Mouse (Mus musculus) testis, postnatal 10 days (tissue): ENCODE measurements at regions not wholly inside any gene's neighbourhood (a gene's known extent, or its start where the extent isn't known, plus 50 kb on each side); places are given as distances from the start of the nearest gene placed in this dataset.
"Not testable (repeated sequence)": the region's sequence is repeated elsewhere in the genome, so short reads cannot be mapped to it uniquely, and the experiment has no call there.

Experiments used
- DNase-seq: peaks from one replicate; pipeline ENCODE4 v3.0.0; 2021; ENCODE audit warnings: low spot score

DNA sequence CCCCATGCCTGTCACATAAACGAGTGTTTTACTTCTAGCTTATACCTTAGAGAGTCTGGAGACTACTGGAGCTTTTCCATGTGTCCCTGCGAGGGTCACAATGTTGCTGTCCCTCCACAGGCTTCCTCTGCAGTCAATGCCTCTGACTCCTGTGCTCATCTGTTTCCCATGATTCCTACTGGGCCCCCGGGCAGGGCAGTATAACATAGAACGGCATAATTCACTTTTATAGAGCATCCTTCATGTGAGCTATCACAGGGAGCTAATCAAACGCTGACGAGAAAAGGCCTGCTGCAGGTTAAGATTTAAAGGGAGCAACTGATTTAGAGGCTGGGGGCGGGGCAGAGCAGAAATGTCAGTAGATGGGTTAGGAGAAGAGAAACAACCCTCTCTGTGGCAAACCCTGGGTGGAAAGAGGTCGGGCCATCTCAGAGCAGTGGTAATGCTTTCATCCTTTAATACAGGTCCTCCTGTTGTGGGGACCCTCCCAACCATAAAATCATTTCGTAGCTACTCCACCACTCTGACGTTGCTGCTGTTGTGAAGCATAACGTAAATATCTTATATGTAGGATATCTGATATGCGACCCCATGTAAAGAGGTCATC, 168.5 kb upstream of the Cdkn3 start:
- no peak for DNase-seq

DNA sequence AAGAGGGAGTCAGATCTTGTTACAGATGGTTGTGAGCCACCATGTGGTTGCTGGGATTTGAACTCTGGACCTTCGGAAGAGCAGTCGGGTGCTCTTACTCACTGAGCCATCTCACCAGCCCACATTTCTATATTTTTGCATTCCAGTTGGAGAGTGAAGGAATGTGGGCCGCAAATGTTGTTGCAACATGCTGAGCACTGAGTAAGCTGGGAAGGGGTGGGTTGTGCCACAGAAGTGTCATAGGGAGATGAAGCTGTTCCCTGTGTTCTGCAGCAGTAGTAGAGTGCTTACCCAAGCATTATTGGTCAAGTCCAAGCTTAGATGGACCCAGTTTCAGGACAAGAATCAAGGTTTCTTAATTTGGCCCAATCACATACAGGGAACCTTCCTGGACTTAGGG, 169.1 kb upstream of the Cdkn3 start:
- no peak for DNase-seq

DNA sequence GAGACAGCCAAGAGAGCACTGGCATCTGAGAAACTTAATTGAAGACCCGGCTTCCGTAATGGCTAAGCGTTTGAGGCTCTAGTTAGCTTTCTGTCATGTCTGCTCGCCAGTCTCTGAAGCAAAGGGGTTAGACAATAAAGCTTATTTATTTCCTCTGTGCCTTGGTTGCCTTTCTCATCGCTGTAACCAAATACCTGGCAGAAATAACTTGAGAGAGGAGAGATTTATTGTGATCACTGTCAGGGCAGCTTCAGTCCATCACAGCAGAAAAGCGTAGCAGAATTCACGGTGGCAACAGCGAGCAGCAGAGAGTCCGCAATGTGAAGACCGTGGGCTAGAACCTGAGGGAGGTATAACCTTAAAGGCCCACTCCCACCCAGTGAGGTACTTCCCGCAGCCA, 174.2 kb upstream of the Cdkn3 start:
- DNase-seq: no peak

DNA sequence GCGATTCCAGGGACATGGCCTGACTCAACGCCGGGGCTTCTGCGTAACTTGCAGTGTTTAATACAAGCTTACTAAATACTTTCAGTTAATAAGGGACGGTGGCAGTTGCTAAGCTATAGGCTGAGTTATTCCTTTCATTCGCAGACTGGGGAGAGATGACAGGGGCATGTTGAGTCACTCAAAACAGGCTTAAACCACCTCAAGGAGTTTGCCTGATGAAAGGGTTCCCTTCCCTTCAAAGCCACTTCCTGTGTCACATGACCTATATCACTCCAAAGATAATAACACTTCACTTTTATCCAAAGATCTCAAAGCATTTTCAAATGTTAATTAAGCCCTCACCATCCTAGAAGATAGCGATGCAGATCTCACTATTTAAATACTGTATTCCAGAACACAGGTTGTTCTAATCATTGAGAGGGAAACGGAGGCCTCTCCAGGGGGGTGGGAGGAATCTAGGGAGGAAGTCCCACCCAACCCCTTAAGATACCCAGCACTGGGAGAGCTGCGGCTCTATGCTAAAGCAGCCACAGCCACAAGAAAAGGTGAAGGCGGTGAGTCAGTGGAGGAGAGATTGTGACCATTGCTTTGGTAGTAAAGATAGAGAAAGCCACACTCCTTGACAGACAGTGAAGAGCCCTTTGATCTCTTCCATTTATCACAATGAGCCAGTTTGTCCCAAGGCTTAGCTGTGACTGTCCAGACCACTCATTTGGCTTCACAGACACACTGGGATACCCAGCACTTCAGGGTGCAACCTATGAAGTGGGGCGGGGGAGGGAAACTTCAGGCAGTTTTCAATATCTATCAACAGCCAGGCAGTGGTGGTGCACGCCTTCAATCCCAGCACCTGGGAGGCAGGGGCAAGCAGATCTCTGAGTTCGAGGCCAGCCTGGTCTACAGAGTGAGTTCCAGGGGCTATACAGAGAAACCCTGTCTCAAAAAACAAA, 182.0 kb upstream of the Cdkn3 start:
- no peak for DNase-seq

DNA sequence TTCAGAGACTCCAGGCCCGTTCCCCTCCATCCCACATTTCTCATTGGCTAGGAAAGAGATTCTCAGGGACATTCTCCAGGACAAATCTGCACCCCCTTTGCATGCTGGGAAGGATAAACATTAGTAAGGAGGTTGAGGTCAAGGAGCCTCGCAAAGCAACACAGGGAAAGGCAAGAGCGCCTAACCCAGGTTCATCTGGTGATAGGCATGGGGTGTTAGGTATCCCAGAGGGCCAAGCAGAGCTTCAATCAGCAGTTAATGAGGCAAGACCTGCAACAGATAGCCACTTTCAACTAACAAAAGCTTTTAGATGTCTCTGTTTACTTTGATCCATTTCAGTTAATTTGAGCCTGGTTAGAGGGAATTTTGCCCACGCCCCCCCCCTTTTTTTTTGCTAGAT, 184.5 kb upstream of the Cdkn3 start:
- DNase-seq: no peak

DNA sequence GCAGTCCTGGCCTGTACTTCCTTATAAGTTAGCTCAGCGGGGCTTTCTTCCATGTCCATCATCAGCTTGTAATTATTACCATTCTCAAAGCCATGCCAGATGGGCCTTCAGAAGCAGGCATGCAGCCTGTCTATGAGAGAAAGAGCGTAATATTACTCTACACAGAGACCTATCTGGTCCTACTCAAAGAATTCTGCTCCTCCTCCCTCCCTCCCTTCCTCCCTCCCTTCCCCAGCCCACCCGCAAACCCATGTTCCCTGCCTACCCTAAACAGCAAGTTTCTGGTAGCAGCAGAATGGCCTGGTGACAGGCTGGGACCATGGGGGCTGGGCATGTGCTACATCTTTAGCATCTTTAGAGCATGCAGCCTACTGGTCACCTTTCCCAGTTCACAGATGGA, 184.9 kb upstream of the Cdkn3 start:
- no peak for DNase-seq

DNA sequence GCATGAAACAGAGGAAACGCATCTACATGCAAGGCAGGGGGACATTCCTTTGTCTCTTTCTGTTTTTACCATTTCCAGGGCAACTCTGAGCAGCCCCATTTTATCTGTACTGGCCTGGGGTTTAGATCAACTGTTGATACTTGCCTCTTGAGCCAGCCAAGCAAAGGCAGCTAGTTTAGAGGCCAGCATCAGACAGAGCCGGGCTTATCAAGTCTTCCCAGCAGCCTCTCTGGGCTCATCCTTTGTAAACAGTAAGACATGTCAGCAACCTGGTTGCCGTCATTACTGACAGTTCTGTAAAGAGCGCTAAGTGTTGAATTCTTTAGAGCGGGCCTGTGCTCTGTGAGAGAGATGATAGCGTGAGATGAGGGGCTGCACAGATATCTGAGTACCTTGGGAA, 182.9 kb upstream of the Bmp4 start:
- DNase-seq: no peak

DNA sequence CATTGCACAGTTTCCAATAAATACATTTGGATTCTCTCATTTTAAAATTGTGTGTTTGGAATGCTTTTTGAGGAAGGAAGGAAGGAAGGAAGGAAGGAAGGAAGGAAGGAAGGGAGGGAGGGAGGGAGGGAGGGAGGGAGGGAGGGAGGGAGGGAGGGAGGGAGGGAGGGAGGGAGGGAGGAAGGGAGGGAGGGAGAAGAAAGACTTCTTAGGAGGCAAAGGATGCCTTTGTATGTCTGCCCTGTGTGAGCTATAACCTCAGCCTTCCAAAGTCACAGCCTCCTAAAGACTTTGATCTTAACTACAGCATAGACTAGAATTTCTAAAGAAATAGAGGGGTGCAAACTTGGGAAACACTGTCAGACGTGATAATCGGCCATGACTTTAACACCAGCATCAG, 182.5 kb upstream of the Bmp4 start:
- not testable (repeated sequence) for DNase-seq

DNA sequence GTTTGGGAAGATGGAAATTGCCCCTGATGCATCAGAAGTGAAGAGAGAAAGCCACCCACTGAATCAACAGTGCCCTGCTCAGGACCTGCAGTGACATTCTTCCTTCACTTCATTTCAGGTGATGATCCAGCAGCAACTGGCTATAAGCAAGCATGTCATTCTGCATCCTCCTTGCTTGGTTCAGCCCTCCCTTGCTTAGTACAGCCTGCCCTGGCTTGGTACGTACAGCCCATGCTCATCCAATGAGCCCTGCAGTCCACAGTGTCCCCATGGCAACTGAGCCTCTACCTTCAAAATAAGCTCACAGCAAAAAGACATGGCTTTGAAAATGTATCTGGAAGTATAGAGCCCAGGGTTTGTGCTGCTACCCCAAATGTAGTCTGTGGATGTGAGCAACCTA, 181.4 kb upstream of the Bmp4 start:
- DNase-seq: no peak

DNA sequence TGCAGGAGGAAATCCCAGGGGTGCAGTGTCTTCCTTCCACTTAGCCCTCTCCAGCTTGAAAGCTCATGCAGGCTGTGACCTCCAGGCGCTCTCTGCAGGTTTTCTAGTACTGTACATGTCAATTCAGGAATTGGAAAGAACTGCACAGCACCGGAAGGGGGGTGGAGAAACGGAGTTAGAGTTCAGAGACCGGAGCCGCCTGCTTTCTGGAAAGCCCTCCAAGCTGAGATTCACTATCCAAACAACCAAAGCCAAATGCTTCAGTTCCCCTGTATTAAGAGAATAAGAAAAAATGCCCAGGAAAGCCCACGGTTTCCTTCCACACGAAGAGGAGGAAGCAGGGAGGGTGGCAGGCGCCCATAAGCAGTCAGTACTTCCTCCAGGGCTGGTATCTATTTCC, 178.8 kb upstream of the Bmp4 start:
- no peak for DNase-seq

DNA sequence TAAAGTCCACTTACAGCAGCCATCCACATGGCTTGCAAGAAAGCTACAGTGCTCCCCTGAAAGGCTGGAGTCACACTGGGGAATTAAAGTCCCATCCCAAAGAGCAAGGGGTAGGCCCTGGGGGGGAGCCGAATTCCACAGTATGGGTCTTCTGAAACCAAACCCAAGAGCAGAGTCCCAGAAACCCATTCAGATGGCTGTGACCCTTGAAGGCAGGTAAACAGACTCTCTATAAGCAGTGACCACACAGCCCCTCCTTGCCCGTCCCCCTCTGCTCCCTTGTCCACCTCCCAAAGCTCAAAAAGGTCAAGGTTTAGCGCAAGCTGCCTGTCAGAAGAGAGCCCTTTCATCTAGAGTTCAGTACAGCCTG, 176.9 kb upstream of the Bmp4 start:
- DNase-seq: no peak

DNA sequence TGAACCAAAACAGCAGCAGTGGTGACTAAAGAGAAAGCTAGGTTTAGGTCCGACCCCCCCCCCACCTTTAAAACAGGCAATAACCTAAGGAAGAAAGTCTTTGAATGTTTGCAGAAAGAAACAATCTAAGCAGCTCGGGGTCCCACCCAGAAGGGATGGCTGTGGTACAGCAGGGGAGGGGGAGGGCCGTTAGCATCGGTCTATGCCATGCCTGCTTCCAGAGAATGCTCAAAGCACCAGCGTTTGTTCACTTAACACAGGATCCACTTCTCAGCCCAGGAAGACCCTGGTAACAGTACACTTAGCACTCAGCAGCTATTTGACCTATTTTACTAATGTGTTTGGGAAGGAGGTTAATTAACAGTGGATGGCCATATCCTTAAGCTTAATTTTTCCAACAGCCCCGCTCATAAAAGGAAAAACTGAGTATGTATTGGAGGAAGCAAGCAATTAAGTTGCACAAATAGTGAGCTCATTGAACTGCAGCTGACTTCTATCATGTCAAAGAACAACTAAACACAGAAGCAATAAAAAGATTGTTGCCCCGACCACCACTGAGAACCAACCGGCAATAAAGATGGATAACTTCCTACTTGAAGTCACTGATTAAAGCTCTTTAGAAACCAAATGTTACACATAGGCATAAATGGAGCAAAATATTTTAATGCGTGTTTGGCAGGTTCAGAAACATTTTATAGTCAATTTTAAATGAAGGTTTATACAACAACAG, 176.4 kb upstream of the Bmp4 start:
- DNase-seq: no peak

DNA sequence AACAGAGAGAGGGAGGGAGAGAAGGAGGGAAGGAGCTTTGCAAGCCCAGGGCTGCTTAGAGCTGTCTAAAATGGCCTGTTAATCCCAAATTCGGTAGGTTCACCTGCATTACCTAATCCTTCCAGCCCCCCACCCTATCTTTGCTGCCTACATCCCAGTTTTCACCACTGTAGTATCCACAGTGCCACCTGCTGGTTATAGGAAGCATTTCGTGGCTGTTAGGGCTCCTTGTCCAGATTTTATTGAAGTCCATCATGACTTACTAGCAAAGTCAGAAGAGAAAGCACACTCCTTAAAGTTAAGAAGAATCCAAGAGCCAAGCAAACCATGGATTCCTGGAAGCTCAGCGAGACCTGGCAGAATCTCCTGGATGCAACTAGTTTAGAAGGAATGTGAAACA, 174.5 kb upstream of the Bmp4 start:
- DNase-seq: no peak

DNA sequence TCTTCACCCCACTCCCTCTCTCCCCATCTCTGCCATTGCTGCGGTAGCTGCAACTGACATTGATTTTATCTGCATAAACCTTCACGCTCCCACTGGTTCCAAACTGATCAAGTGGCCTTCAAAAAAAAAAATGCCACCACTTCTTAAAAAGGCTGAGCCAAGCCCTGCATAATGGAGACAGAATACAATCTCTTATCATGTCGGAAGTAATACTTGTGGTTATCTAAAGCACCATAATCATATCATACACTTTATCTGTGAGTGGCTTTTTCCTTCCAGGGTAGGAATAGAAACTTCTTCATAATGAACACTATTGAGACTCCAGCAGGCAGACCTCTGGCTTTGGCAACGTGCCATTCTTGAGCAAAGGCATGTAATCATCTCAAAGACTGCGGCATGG, 171.5 kb upstream of the Bmp4 start:
- no peak for DNase-seq

DNA sequence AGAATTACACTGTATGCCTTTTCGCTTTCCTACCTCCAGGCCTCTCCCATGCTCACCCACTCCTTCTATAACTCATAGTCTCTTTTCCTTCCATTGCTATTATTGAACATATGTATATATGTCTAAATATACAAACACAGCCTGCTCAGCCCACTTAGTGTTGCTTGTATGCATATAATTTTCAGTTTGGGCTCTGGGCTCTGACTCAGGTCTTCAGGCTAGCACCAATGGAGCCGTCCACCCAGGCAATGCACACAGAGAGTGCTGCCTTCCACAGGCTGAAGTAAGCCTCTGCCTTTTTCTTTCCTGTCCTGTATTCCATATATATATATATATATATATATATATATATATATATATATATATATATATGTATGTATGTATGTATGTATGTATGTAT, 162.8 kb upstream of the Bmp4 start:
- no peak for DNase-seq

DNA sequence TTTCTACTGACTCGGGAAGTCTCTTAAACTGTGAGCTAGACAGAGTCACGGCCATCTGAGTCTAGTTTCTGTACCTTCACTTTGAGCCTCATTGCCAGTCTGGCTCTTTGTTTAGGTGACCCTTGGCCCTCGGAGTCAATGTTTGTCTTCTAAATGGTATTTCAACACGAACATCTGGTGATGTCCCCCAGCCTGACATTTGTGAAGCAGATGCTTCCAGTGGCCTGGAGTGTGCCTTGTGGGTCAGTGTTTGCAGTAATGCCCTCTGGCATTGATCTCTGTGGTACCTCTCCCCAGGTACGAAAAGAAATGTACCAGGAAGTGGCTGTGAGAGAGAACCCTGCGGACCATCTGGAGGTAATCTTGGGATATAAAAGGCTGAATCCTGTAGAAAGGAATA, 155.7 kb upstream of the Bmp4 start:
- no peak for DNase-seq

DNA sequence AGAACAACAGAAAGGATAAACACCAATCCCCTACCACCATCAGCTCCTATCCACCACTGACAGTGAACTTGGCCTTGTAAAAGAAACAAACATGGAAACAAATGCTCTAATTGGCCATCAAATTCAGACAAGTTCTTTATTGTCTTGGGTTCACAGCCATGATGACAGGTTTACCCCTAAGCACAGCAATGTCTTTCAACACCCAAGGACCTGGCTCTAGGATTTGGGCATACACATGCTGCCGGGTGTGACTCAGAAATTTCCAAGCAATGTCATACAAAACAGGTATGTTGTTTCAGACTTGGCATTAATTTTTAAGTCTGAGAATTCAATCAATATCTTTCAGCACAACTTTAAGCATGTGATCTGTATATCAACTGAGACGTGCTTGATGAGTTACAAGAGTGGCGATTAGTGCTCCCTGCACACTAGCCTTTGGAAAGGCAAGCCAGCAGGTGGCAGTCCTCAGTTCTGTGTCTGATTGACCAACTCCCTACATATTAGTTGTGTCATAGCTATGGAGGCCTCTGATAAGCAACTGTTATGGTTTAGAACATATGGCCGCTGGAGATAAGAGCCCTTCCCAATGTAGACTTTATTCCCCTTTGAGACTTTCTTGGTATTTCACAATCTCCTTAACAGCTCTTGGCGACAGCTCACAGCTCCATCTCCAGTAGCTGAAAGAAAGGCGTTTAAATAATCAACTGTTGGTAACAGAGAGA, 149.2 kb upstream of the Bmp4 start:
- DNase-seq: no peak

DNA sequence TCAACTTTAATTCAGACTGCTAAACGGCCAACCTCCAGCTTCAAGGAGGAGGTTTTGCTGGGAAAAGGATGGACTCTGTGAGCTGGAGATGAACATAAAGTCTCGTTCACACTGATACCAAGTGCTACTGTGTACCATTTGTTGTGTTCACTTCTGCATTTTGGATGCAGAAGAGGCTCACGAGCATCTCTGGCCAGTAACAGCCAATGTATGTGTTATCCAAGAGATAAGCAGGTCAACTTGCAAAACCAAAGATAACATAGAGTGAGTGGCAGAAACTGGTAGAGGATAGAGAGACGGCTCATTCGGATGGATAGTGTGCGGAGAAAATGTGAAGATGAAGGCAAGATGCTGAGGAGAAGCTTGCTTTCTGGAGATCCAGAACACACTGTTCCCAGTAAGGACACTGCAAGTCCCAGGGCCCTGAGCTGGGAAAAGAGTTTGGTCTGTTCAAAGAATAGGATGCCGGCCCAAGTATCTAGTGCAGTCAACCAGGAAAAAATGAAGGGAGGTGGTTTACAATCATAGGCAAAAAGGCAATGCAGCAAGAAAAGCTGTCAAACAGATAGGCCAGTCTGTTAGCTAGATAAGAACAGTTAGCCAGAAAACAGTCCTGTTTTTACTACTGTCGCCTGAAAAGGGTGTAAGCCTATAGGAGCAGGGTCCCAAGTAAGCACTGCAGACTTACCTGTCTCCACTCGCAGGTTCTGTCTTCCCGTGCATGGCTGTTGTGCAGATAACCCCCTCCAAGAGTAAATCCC, 145.7 kb upstream of the Bmp4 start:
- DNase-seq: no peak

DNA sequence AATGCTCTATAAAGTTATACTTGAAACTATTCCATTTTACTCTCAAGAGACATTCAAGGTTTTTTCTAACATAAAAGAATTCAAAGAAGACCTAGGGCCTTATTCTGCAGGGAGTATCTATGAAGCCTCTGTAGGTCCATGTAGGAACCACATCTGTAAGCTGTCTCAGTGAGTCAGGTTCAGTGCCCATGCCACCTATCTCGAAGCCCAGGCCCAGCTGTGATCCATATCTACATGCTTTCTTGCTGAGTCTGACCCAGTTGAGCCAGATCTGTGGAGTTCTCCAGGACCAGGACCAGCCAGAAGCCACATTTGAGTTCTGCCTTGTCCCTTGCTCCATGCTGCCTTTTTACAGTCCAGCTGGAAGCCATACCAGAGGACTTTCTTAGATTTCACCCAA, 142.2 kb upstream of the Bmp4 start:
- no peak for DNase-seq

DNA sequence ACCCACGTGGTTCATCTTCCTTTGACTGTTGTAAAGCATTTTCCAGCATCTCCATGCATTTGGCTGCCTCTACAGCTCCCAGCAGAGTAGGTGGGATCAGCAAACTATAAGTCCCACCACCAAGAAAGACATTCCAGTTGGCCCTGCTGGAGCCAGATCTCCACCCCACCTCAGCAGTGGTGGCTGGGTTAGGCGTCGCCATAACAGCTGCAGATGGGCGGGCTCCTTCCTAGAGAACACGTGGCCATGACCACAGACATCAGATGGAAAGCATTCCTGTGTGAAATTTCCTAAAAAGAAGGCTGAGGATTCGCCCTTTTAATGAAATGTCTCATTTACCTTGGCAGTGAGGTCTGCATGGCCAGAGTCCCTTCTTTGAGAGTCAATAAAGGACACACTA, 140.0 kb upstream of the Bmp4 start:
- DNase-seq: no peak

DNA sequence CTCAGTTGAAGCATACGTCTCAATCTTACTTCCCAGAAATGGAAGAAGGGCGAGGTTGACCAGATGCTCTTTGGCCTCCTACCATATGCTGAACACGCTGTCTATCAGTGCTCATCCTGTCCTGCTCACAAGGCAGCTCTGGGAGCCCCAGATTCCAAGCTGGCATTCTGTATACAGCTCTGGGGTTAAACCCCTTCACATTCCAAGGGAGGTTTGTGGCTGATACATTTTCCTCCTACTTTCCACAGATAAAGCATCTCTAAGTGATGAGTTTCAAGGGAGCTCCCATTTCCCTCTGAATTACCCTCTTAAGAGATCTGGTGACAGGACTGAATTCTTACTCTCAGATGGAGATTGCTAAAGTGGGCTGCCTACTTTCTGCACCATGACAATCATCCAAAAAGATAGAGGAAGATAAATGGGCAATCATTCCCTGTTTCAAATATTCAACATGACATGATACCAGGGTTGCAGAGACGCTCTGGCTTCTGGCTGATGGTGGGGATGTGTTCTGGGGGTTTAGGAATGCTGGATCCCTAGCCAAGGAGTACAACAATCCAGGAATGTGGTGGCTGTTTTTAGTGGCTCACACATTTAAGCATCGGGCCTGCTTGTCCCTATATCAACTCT, 138.7 kb upstream of the Bmp4 start:
- DNase-seq: no peak
